Mouse (Mus musculus) gastrocnemius, postnatal 14 days (tissue): ENCODE results near the gene Uap1l1. TPM values are rescaled to one million over a fixed set of nuclear protein-coding genes. Genes with fewer than 3 reads are reported as not detected.
"Not testable (repeated sequence)": the region's sequence is repeated elsewhere in the genome, so short reads cannot be mapped to it uniquely, and the experiment has no call there.

Experiments
- DNase-seq: peaks from one replicate; pipeline ENCODE4 v3.0.0; 2021; ENCODE audit warnings: mixed read lengths
- intact Hi-C: fragments of 180-260 bp; cut with DNase I; formaldehyde crosslinking; loops from one replicate; pipeline ENCODE4 v1.15.1; 2025; ENCODE audit warnings: low total_unique reads
- long read RNA-seq, 2 experiments: library from polyadenylated mRNA; stranded (forward); transcript quantifications; one replicate each; pipeline ENCODE4 v2.0.0; 2021
- total RNA-seq, 2 experiments: library from RNA; stranded (reverse); gene quantifications; 2 replicates each; pipeline ENCODE4 v1.2.3; 2021

Uap1l1 gene
- total RNA-seq, result 1 to 10 TPM; 5.2 to 5.8 TPM
- long read RNA-seq, experiment 1, transcript Uap1l1-201 (9 exons, 3,349 nt), result major isoform, 6 of 7 reads
- long read RNA-seq, experiment 1, partial matches to known transcripts, result 0 of 7 reads
- long read RNA-seq, experiment 1, other reads (novel, unspliced or antisense), result 1 of 7 reads
- long read RNA-seq, experiment 2, transcript Uap1l1-201 (9 exons, 3,349 nt), result major isoform, 7 of 8 reads
- long read RNA-seq, experiment 2, partial matches to known transcripts, result 0 of 8 reads
- long read RNA-seq, experiment 2, other reads (novel, unspliced or antisense), result 1 of 8 reads

DNA sequence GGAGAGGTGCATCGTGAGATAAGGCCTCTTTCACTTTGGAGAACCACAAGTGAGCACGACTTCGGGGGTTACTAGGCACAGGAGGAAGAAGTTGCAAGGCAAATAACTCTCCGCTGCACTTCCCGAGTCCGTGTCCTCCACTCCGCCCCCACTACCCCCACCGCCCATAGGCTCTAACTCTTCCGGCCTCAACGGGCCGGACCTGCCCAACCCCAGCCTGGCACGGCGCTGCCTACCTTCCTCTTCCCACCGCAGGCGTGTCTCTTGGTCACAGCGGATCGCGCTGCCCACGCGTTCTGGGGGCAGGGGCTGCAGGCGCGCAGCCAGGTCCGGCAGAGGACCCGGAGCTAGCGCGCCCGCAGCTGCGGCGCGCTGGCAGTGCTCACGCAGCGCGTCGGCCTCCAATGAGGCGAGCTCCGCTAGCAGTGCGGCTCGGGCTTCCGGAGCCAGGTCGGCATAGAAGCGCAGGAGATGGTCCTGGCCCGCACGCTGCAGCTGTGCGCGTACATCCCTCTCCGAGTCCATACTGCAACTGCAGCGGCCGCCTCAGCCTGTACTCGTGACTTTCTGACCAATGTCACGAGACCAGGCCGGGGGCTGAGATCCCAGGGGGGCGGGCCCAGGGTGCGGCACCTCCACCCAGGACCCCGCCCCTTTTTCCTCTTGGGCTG, at the start of gene Uap1l1:
TSS of gene Uap1l1 (minus strand) at position 592 of the 671 bp plus-strand sequence.
- peak; percentile 88 for DNase-seq
- intact Hi-C loops, result no loop called here

GRCm38 (mm10) chr2:25413436-25413835, 48.0 kb upstream of the Uap1l1 start:
- DNase-seq, intact Hi-C loops: not testable (repeated sequence)

GRCm38 (mm10) chr2:25408908-25409307, 43.4 kb upstream of the Uap1l1 start:
- intact Hi-C loops, result no loop called here
- DNase-seq, result no peak

DNA sequence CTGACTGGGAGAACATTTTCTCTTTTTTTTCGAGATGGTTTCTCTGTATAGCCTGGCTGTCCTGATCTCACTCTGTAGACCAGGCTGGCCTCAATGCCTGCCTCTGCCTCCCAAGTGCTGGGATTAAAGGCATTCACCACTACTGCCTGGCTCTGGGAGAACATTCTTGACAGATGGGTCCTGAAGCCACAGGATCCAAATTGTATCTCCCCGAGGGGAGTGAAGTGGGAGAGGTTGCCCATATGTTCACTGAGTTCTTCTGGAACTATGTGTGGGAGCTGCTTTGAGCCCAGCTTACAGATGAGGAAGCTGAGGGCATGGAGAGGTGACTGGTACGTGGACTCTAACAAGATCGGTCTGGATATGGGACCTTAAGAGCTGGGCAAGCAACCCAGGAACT, 38.5 kb upstream of the Uap1l1 start:
- intact Hi-C loops, result no loop called here
- no peak for DNase-seq

DNA sequence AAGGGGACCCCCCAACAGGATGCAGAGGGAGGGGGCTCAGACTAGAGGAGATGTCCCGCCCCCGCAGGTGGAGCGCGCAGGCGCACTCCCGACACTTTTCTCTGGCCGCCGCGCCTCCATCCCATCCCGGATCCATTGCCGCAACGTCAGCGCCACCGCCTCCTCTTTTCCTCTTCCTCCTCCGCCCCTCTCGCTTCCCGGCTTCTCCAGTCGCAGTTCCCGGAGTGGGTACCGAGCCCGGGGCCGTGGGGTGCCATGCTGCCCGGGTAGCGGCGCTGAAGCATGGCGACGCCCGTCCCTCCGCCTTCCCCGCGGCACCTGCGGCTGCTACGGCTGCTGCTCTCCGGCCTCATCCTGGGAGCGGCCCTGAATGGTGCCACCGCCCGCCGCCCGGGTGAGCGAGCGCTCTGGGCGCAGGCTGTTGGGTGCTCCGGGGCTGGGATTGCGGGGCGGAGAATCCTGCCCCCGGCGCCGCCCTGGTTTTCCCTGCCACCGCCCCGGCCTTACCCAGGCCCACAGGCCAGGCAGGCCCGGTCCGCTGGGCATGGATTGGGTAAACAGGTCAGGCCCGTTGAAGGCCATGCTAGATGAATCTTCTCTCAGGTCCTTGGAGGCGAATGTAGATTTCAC, 37.6 kb upstream of the Uap1l1 start:
- intact Hi-C loops, result no loop called here
- peak; percentile 71 for DNase-seq

GRCm38 (mm10) chr2:25402377-25402971, 37.0 kb upstream of the Uap1l1 start:
- intact Hi-C loops, result no loop called here
- peak; percentile 63 for DNase-seq

DNA sequence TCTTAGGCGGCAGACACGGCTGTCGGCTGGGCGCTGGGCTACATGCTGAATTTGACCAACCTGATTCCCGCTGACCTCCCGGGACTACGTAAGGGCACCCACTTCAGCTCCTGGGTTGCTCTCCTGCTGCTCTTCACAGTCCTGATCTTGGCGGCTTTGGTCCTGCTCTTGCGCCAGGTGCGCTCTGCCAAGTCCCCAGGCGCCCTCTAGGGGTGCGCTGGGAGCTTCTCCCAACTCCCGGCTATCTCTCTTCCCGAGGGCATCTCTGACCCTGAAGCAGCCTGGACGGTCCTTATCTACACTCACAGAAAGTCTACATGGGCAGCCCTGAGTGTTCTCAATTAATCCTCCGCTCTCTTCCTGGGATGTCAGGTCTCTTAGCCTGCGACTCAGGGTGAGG, 35.3 kb upstream of the Uap1l1 start:
- intact Hi-C loops, result no loop called here

DNA sequence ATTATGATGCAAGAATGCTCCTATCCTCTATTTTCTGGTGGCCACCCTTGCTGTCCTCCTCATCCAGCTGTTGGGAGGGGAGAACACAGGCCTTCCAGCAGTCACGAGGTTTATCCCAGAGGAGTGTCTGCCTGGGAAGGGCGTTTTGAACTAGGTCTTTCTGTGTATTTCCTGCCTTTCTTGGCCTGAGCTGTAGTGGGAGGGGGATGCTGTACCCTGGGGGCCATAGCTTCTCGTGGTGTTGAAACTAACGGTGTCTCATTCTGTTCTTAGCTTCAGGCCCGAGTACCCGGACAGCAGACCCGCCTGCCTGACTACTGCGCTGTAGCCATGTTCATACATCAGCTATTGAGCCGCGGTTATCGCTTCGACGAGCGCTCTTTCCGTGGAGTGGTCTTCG, 34.8 kb upstream of the Uap1l1 start:
- intact Hi-C loops, result no loop called here
- DNase-seq, result peak; percentile 67

More for the DNA sequence above, 35.3 kb upstream of the Uap1l1 start:
- peak; percentile 72 for DNase-seq

- no peak for DNase-seq
- intact Hi-C loops, result loop anchor here (2.0 kb wide), 1 partner anchor 16 kb away; no protein-coding TSS in a partner anchor
These were observed 33.6 kb upstream of the Uap1l1 start, which contains the start of gene Npdc1 for GRCm38 (mm10) chr2:25399051-25399450. Gene Npdc1, plus strand, starts transcription at chr2:25399351.

DNA sequence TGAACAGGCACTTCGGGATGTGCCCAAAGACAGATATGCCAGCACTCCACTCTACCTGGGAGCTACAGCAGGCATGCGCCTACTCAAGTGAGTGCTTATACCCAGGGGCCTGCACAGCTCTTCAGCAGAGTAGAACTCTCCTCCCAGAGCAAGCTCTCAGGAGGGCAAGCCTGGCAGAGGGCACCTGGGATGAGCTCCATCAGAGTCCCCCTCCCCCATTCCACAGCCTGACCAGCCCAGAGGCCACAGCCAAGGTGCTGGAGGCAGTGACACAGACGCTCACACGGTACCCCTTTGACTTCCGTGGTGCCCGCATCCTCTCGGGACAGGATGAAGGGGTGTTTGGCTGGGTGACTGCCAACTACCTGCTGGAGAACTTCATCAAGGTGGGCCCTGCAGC, 32.6 kb upstream of the Uap1l1 start:
- DNase-seq, result no peak
- intact Hi-C loops, result loop anchor here (2.0 kb wide), 1 partner anchor 15 kb away; no protein-coding TSS in a partner anchor

- intact Hi-C loops, result no loop called here
- DNase-seq, result no peak
These were observed 31.5 kb upstream of the Uap1l1 start for GRCm38 (mm10) chr2:25397010-25397409.

GRCm38 (mm10) chr2:25396597-25396983, 31.1 kb upstream of the Uap1l1 start:
- intact Hi-C loops, result no loop called here
- DNase-seq, result peak; percentile 59

DNA sequence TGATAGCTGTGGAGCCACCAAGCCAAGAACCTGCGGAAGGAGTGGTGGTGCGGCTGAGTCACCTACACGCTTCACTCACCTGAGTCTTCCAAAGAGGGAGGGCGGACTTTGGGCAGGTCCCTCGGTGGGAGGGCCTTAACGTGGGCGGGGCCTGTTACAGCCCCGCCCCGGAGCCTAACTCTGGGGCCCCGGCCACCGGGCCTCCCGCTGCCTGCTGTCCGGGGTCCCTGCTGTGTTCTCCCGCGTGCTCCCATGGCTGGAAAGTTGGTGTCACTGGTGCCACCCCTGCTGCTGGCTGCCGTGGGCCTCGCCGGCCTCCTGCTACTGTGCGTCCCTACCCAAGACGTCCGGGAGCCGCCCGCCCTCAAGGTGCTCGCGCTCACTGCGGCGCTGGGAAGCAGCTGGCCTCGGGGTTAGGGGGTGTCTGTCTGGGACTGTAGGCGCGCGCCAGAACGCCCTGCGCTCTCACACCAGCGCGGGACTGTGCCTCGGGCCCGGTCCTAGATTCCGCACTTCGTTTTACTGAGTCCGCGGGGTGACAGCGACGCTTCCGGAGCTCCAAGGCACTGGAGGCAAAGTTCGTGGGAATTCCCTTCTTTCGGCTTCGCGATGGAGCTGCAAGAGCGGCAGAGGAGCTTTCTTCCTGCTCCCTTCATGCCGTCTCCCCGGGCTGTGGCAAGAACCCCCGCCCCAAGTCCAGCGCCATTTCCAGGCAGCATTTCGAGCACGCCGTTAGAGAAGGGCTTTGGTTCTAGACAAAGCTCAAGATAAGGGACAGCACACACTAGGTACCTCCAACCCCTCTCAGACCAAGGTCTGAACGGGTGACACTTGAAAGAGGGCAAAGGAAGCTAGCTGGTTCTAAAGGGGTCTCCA, 30.5 kb upstream of the Uap1l1 start, which contains the start of gene Entpd2:
TSS of gene Entpd2 (plus strand) at position 154 of the 876 bp plus-strand sequence.
- DNase-seq, result peak; percentile 47
- intact Hi-C loops, result no loop called here

GRCm38 (mm10) chr2:25394281-25395221, 29.1 kb upstream of the Uap1l1 start:
- intact Hi-C loops, result no loop called here
- peak; percentile 72 for DNase-seq

- no peak for DNase-seq
- intact Hi-C loops, result no loop called here
These were observed 25.8 kb upstream of the Uap1l1 start for GRCm38 (mm10) chr2:25391266-25391665.

DNA sequence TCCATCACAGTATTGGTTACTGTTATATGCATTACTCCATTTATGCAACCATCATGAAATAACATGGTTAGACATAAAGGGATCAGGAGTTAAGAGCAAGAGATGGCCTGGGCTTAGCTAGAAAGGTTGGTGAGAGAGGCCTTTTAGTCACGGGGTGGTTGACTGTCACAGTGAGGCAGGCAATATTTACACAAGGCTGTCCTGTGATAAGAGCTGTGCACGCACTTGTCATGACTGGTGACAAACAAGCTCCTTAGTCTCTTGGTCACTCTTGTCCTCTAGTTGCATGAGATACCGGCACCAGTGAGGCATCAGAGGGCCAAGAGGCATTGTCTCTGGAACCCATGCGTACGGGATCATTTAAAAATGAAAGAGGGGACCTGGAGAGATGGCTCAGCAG, 19.0 kb upstream of the Uap1l1 start:
- DNase-seq, result no peak
- intact Hi-C loops, result no loop called here

DNA sequence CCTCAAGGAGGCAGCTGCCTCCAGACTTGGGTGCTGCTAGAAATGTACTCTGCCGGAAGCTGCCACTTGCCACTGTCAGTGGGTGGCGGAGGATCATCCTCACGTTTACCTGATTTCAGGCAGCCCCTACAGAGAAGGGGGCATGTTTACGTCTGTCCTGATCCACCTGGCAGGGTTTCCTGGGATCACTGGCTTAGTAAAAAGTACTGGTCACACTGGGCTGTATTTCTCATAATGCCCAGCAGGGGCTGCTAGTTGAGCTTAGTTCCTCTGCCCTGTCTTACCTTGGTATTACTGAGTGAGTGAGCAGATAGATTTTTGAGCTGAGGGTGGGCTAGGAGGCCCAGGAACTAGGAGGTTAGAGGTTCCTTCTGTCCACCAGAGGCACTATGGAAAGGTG, 11.1 kb upstream of the Uap1l1 start:
- DNase-seq, result peak; percentile 60
- intact Hi-C loops, result no loop called here

DNA sequence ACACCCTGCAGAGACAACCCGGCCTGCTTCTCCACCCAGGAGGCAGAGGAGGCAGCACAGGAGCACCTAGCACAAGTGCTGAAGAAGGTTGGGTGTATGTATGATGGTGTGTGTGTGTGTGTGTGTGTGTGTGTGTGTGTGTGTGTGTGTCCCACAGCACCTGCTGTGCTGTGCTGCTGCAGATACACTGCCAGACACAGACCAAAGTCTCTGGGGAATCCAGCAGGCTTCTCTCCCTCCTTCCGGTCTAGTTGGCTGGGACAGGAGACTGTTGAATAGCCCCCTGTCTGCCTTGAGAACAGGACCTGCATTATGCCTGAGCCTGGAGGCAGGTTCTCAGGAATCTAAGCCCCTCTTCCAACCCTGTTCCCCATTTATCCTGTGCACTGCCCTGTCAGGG, 7.9 kb upstream of the Uap1l1 start:
- no peak for DNase-seq
- intact Hi-C loops, result no loop called here
